Mouse (Mus musculus) ES-E14 (cell line): Measurements from ENCODE around the gene Gucy2d.

Experiments used
- HCFC1 ChIP-seq: IDR thresholded peaks from 2 replicates; pipeline ENCODE4 v1.6.1; 2012; ENCODE audit warnings: low read length, inconsistent platforms, borderline replicate concordance; ENCODE audit not compliant: insufficient read depth
- MAFK ChIP-seq: IDR thresholded peaks from 2 replicates; pipeline ENCODE4 v1.6.1; 2014; ENCODE audit warnings: mild to moderate bottlenecking, low read depth, low read length, inconsistent platforms; ENCODE audit not compliant: insufficient read depth
- ZC3H11A ChIP-seq: IDR thresholded peaks from 2 replicates; pipeline ENCODE4 v1.6.1; 2012; ENCODE audit warnings: low read depth, mild to moderate bottlenecking, inconsistent platforms, low read length, borderline replicate concordance
- ZNF384 ChIP-seq: IDR thresholded peaks from 2 replicates; pipeline ENCODE4 v1.6.1; 2012; ENCODE audit warnings: low read depth, low read length, inconsistent platforms

- TF ChIP-seq MAFK (no peak), ZNF384 (no peak), ZC3H11A (no peak), HCFC1 (no peak)
Measured at GRCm38 (mm10) chr7:98489131-98489530, 48.9 kb downstream of the Gucy2d start, which contains the start of gene Lrrc32.
